Mouse (Mus musculus) hindbrain, embryonic 11.5 days (tissue): ENCODE data around the gene Aldh1l1. TPM values are rescaled to one million over a fixed set of nuclear protein-coding genes. Genes with fewer than 3 reads are reported as not detected.

Experiments used
- ATAC-seq: fragments of 200-750 bp; cut with Nextera tagmentation; 2 replicates; pipeline ENCODE4 v1.8.0; 2017; ENCODE audit warnings: mild to moderate bottlenecking, moderate TSS enrichment, moderate library complexity; ENCODE audit not compliant: low FRiP score
- DNase-seq: peaks from one replicate; pipeline ENCODE4 v3.0.0-alpha.2; 2015; ENCODE audit warnings: low spot score
- H3K27ac ChIP-seq: fragments of 300-500 bp; sonication (generic); 2 replicates; pipeline ENCODE4 v1.5.1; 2014; ENCODE audit warnings: mild to moderate bottlenecking, low read depth, low read length
- H3K27me3 ChIP-seq: fragments of 300-500 bp; sonication (generic); 2 replicates; pipeline ENCODE4 v1.6.1; 2014; ENCODE audit warnings: mild to moderate bottlenecking, low read length, moderate library complexity, mixed read lengths; ENCODE audit not compliant: control insufficient read depth, insufficient read depth
- H3K36me3 ChIP-seq: fragments of 300-500 bp; sonication (generic); 2 replicates; pipeline ENCODE4 v1.6.1; 2014; ENCODE audit warnings: mild to moderate bottlenecking, low read length, moderate library complexity, mixed read lengths; ENCODE audit not compliant: control insufficient read depth, insufficient read depth
- H3K4me1 ChIP-seq: fragments of 300-500 bp; sonication (generic); replicated peaks from 2 replicates; pipeline ENCODE4 v1.6.1; 2014; ENCODE audit warnings: low read length, mixed read lengths; ENCODE audit not compliant: control insufficient read depth, insufficient read depth
- H3K4me2 ChIP-seq: fragments of 300-500 bp; sonication (generic); replicated peaks from 2 replicates; pipeline ENCODE4 v1.6.1; 2014; ENCODE audit warnings: mild to moderate bottlenecking, low read depth, low read length
- H3K4me3 ChIP-seq: fragments of 300-500 bp; sonication (generic); 2 replicates; pipeline ENCODE4 v1.5.1; 2014; ENCODE audit warnings: low read depth, low read length
- H3K9ac ChIP-seq: fragments of 300-500 bp; sonication (generic); 2 replicates; pipeline ENCODE4 v1.6.1; 2014; ENCODE audit warnings: low read depth, low read length
- H3K9me3 ChIP-seq: fragments of 300-500 bp; sonication (generic); 2 replicates; pipeline ENCODE4 v1.6.1; 2016; ENCODE audit warnings: low read length; ENCODE audit not compliant: control insufficient read depth
- WGBS: fragments of 180-500 bp; shearing (Covaris S2); extraction: QIAGEN DNeasy Blood & Tissue Kit; methylation state at CpG from one replicate; pipeline ENCODE4 v1.1.7; 2014; 5-methylcytosine and 5-hydroxymethylcytosine counted together
- polyA plus RNA-seq: library from polyadenylated mRNA; unstranded; fragments of >200 nt; fragmentation: Nextera tagmentation; extraction: Ambion mirVana; gene quantifications from 2 replicates; pipeline ENCODE4 v1.2.1, GENCODE M21; 2014

The Aldh1l1 gene
- polyA plus RNA-seq, 1 experiment from 2014 or later = 2.2 TPM

GRCm38 (mm10) chr6:90475176-90475853 lies 10.9 kb upstream of the Aldh1l1 start:
- Histone ChIP-seq H3K27me3 (no peaks in the 10 kb centered on the region), H3K4me2 (no peak overlapping the region), H3K9me3 (no peaks in the 10 kb centered on the region), H3K4me1 (no peaks in the 10 kb centered on the region), H3K4me3 (no peak overlapping the region), H3K9ac (no peak overlapping the region), H3K27ac (no peak overlapping the region), H3K36me3 (no peaks in the 10 kb centered on the region)
- ATAC-seq = no peak
- DNase-seq = no peak
- 72% methylated on average over 4 of the region's 4 CpGs for WGBS

- H3K27ac ChIP-seq = no peak overlapping the region
- H3K27me3 ChIP-seq = no peaks in the 10 kb centered on the region
- no peaks in the 10 kb centered on the region for H3K36me3 ChIP-seq
- H3K9me3 ChIP-seq = no peaks in the 10 kb centered on the region
- ATAC-seq (no peak), DNase-seq (no peak)
- H3K4me1 ChIP-seq = no peaks in the 10 kb centered on the region
- no peak overlapping the region for H3K9ac ChIP-seq
- no peak overlapping the region for H3K4me2 ChIP-seq
- 54% methylated on average over 3 of the region's 3 CpGs for WGBS
- no peak overlapping the region for H3K4me3 ChIP-seq
These were observed 10.4 kb upstream of the Aldh1l1 start for GRCm38 (mm10) chr6:90475854-90476212.

- Histone ChIP-seq H3K4me1 (no peaks in the 10 kb centered on the region), H3K4me2 (no peak overlapping the region), H3K9ac (no peak overlapping the region), H3K27me3 (no peaks in the 10 kb centered on the region), H3K36me3 (no peaks in the 10 kb centered on the region), H3K9me3 (no peaks in the 10 kb centered on the region), H3K4me3 (no peak overlapping the region), H3K27ac (no peak overlapping the region)
- WGBS = 73% methylated on average over 14 of the region's 14 CpGs
- ATAC-seq (no peak), DNase-seq (no peak)
These were observed 9.2 kb upstream of the Aldh1l1 start for GRCm38 (mm10) chr6:90476941-90477518.

GRCm38 (mm10) chr6:90484249-90484648 lies 2.0 kb upstream of the Aldh1l1 start:
- Histone ChIP-seq H3K27me3 (no peaks in the 10 kb centered on the region), H3K36me3 (no peaks in the 10 kb centered on the region), H3K9ac (no peak overlapping the region), H3K27ac (no peak overlapping the region), H3K4me3 (no peak overlapping the region), H3K4me2 (no peak overlapping the region), H3K4me1 (no peaks in the 10 kb centered on the region), H3K9me3 (no peaks in the 10 kb centered on the region)
- DNase-seq = no peak
- WGBS = 81% methylated on average over 3 of the region's 3 CpGs
- ATAC-seq = no peak

- ATAC-seq (no peak), DNase-seq (no peak)
- Histone ChIP-seq H3K9ac (no peak overlapping the region), H3K4me2 (no peak overlapping the region), H3K9me3 (no peaks in the 10 kb centered on the region), H3K27ac (no peak overlapping the region), H3K4me1 (no peaks in the 10 kb centered on the region), H3K27me3 (no peaks in the 10 kb centered on the region), H3K36me3 (no peaks in the 10 kb centered on the region), H3K4me3 (no peak overlapping the region)
- WGBS = 81% methylated on average over 5 of the region's 5 CpGs
These were observed 1.4 kb upstream of the Aldh1l1 start for GRCm38 (mm10) chr6:90484876-90485275.

GRCm38 (mm10) chr6:90487531-90487930 lies 1.3 kb downstream of the Aldh1l1 start:
- H3K36me3 ChIP-seq = no peaks in the 10 kb centered on the region
- H3K27ac ChIP-seq = no peak overlapping the region
- ATAC-seq (no peak), DNase-seq (no peak)
- H3K4me2 ChIP-seq = no peak overlapping the region
- no peaks in the 10 kb centered on the region for H3K4me1 ChIP-seq
- WGBS = 88% methylated on average over 1 of the region's 1 CpGs
- H3K9me3 ChIP-seq = no peaks in the 10 kb centered on the region
- no peak overlapping the region for H3K9ac ChIP-seq
- H3K4me3 ChIP-seq = no peak overlapping the region
- no peaks in the 10 kb centered on the region for H3K27me3 ChIP-seq

GRCm38 (mm10) chr6:90489532-90489931 lies 3.3 kb downstream of the Aldh1l1 start:
- H3K4me1 ChIP-seq = no peaks in the 10 kb centered on the region
- no peaks in the 10 kb centered on the region for H3K27me3 ChIP-seq
- H3K27ac ChIP-seq = no peak overlapping the region
- no peak overlapping the region for H3K4me2 ChIP-seq
- no peaks in the 10 kb centered on the region for H3K9me3 ChIP-seq
- no peak overlapping the region for H3K4me3 ChIP-seq
- ATAC-seq (no peak), DNase-seq (no peak)
- H3K36me3 ChIP-seq = no peaks in the 10 kb centered on the region
- 93% methylated on average over 3 of the region's 3 CpGs for WGBS
- H3K9ac ChIP-seq = no peak overlapping the region

- Histone ChIP-seq H3K4me2 (no peak overlapping the region), H3K9ac (no peak overlapping the region), H3K9me3 (no peaks in the 10 kb centered on the region), H3K27me3 (no peaks in the 10 kb centered on the region), H3K4me1 (no peaks in the 10 kb centered on the region), H3K4me3 (no peak overlapping the region), H3K36me3 (no peaks in the 10 kb centered on the region), H3K27ac (no peak overlapping the region)
- WGBS = 96% methylated on average over 2 of the region's 2 CpGs
- DNase-seq = no peak
- no peak for ATAC-seq
These were observed 4.7 kb downstream of the Aldh1l1 start for GRCm38 (mm10) chr6:90490976-90491375.
